Mouse (Mus musculus) CD4-positive, CD25-positive, alpha-beta regulatory T cell, adult 4 months (primary cell): Measurements from ENCODE around the gene Vwa5b2. TPM values are rescaled to one million over a fixed set of nuclear protein-coding genes. Genes with fewer than 3 reads are reported as not detected.

Experiments used
- ATAC-seq: one replicate; pipeline ENCODE4 v1.8.0; 2017
- polyA plus RNA-seq, 2 experiments: library from polyadenylated mRNA; unstranded; fragments of 100-300 nt; shearing (Covaris generic); gene quantifications; one replicate each; pipeline ENCODE4 v1.2.1; 2017

Gene Vwa5b2
- polyA plus RNA-seq, 2 experiments from 2014 or later = 0.16 TPM; not detected in 1

GRCm38 (mm10) chr16:20611357-20612227 lies 22.3 kb downstream of the Vwa5b2 start, which contains the start of the genes Eef1akmt4, Gm49333 and Alg3:
Eef1akmt4 (plus strand) TSS chr16:20611593.
Gm49333 (plus strand) TSS chr16:20611610.
Alg3 (minus strand) TSS chr16:20611735.
- ATAC-seq = peak; percentile 97

- ATAC-seq = no peak
Observed at GRCm38 (mm10) chr16:20619541-20620398, 30.5 kb downstream of the Vwa5b2 start.

DNA sequence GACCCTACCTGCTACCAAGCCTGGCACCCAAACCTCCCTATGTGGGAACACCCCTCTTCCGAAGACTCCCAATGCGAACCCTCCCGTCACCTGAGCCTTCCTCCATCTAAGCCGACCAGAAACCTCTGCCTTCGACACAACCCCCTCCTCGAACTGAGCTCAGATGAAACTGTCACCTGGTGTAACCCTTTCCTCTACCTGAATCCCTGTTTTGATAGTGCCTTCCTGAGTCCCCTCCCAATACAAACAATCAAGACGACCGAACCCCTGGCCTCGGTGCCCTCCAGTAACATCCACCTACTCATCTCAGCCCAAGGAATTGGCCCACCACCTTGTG lies 31.1 kb downstream of the Vwa5b2 start:
- ATAC-seq = peak; percentile 4

DNA sequence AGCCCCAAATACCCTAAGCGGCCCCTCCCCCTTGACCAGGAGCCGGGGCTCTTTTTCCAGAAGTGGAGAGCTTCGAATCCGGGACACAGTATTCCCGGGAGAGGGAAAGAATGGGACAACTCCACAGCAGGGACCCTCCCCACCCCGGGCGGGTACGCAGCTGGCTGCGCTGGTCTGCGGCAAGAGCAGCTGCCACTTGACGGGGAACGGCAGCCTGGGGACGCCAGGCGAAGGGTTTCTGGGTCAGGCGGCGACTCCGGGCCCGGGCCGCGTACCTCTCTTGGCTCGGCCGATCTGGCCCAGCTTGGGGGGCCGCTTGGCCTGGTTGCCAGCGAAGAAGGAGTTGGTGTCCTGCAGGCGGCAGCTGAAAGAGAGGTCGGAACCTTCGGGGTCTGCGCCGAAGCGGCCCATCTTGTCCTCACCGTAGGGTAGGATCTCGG lies 31.5 kb downstream of the Vwa5b2 start:
- peak; percentile 7 for ATAC-seq

DNA sequence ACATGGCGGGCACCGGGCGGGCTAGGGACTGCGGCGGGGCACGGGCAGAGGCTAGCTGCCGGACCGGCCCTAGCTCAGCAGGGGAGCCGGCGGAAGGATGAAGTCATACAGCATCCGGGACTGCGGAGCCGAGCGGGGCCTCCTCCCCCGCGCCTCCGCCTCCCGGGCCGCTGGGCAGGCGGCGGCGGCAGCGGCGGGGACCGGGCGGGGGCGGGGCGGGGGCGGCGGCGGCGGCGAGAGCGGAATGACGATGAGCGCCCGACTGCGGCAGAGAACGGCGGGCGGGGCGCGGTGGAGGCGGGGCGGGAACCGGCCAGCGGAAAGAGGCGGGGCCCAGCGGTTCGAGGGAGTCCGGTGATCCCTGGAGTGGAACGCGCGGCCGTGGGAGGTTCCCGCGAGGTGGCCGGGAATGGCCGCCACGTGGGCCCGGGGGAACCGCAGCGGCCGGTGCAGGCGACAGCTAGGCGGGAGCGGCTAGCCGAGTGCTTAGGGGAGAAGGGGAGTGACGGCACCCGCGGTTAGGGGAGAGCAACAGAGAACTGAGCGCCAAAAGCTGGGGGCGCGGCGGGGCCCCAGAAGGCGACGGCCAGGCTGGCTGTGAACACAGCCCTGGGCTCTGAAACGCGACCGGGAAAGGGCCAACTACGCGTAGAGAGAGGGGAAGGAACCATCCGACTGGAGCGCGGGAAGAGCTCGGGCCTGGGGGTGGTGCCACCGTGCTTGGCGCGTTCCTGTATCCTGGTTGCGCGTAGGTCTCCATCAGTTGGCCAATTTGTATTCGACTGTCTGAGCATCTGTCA lies 32.1 kb downstream of the Vwa5b2 start, which contains the start of gene Camk2n2:
Gene Camk2n2, minus strand, starts transcription at position 97 of the 800 bp plus-strand sequence.
- ATAC-seq = peak; percentile 55

GRCm38 (mm10) chr16:20621991-20622685 lies 32.9 kb downstream of the Vwa5b2 start:
- ATAC-seq = peak; percentile 28

GRCm38 (mm10) chr16:20623211-20623610 lies 33.9 kb downstream of the Vwa5b2 start:
- ATAC-seq = no peak

DNA sequence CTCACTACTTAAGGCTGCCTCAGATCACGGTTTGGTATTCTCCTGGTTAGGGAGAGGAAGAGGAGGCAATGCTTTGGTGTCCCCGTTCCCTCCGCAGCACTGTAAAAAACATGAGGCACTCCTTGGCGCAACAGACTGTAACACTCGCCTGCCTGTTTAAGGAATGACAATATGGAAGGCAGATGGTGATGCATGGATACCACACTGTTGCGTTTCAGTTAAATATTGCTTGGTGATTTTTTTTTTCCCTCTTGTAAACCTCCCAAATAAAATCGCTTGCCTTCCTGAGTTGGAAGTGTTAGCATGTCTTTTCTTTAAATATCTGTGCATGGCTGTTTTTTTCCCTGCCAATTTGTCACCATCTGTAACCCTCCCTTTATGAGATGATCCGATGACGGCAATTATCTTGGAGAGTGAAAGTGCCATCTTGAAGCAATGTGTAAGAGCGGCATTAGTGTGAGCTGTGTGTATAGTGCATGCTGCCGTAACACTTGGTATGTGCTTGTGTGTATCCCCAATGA lies 39.7 kb downstream of the Vwa5b2 start:
- no peak for ATAC-seq

DNA sequence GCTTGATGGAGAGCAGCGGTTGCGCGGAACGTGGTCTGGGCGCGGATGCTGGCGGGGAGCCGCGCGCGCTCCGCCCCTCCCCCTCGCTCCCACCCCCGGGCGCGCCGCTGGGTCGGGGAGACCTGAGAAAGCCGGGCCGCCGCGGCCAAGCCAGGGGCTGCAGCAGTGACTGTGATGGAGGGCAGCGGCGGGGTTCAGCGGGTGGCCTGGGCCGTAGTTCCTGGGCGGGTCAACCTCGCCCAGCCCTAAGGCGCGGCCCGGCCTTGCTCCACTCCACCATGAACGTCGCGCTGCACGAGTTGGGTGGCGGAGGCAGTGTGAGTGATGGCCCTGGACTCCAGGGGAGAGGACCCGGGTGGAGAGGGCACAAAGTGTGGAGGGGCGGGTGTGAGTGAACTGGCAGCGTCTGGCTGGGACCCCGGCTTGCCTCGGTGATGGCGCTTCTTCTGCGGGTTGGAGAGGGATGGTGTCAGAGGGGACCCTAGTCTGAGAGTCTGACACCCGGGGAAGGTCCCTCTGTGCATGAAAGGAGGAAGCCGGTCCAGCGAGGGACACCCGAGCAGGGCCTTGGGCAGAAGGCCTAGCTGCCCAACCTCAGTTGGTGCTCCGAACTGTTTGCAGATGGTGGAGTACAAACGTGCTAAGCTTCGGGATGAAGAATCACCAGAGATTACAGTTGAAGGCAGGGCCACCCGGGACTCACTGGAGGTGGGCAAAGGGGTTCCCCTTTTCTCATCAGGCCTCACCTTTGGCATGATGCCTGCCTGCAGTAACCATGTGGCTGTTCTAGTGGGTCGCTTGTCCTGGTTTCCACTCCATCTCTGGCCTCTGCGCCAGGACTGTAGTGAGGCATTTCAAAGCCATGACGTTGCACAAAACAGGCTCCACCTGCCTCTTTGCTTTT lies 40.7 kb downstream of the Vwa5b2 start, which contains the start of gene Ece2:
Gene Ece2, plus strand, starts transcription at position 98 of the 904 bp plus-strand sequence.
- ATAC-seq = no peak

GRCm38 (mm10) chr16:20637410-20637809 lies 48.1 kb downstream of the Vwa5b2 start:
- ATAC-seq = no peak

DNA sequence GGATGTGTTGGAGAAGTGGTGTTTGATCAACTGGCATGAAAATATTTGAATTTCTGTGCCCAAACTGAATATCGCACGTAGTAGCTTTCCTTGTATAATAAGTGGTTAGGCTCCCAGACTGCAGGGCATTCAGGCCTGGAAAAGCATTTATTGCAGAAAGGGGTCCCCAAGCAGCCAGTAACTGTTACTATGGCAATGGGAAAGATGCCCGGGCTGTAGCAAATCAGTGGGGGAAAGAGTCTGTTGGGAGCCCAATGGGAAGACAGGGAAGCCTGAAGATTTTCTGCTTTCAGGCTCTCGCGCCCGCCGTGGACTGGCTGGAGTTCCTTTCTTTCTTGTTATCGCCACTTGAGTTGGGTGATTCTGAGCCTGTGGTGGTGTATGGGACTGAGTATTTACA lies 49.1 kb downstream of the Vwa5b2 start:
- ATAC-seq = no peak

DNA sequence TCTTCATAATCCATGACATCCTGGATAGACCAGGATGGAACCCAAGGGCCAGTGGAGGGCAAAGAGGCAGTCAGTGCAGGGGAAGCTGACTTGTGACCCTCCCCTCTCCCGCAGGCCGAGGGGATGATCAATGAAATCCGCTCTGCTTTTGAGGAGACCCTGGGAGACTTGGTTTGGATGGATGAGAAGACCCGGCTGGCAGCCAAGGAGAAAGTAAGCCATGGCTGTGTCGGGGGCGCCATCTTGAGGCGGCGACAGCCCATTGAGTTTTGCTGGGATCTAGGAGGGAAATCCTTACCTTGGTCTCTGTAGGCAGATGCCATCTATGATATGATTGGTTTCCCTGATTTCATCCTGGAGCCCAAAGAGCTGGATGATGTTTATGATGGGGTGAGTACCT lies 52.9 kb downstream of the Vwa5b2 start:
- ATAC-seq = peak; percentile 74

DNA sequence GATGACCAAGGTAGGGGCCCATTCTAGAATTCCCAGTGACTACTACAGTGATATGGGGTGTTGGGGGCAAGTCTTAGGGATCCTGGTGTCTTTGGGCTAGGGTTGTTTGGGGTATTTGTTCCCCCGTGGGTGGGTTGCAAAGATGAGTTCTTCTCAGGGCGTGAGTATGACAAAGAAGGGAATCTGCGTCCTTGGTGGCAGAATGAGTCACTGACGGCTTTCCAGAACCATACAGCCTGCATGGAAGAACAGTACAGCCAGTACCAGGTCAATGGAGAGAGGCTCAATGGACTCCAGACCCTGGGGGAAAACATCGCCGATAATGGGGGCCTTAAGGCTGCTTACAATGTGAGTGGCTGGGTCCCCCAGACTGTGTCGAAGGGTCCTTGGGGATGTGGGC lies 54.6 kb downstream of the Vwa5b2 start:
- no peak for ATAC-seq

GRCm38 (mm10) chr16:20651076-20651946 lies 62.0 kb downstream of the Vwa5b2 start, which contains the start of gene Psmd2:
Psmd2 (plus strand) TSS chr16:20651652.
- ATAC-seq = peak; percentile 97

- ATAC-seq = no peak
Observed at GRCm38 (mm10) chr16:20651947-20652310, 62.7 kb downstream of the Vwa5b2 start.

DNA sequence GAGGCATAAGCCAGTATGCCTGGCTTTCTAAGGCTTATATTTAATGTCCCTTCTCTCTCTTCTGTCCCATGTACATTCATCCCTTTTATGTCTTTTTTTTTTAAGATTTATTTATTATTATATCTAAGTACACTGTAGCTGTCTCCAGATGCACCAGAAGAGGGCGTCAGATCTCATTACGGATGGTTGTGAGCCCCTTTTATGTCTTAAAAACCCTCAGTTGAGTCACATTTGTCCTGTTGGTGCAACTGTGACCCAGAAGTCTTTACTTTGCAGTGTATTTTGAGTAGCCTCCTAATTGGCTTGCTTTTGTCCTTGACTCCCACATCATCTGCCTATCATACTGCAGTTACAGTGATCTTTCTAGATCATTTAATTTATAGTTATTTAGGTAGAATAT lies 64.0 kb downstream of the Vwa5b2 start:
- ATAC-seq = no peak
